Mouse (Mus musculus): ENCODE data around the gene Psapl1. TPM values are rescaled to one million over a fixed set of nuclear protein-coding genes. Genes with fewer than 3 reads are reported as not detected.
"Not testable (repeated sequence)": the region's sequence is repeated elsewhere in the genome, so short reads cannot be mapped to it uniquely, and the experiment has no call there.

Gene Psapl1
- polyA plus RNA-seq, 1 experiment from 2014 or later, result 0.15 TPM

- Histone ChIP-seq H3K4me3 (no peak overlapping the region), H3K4me2 (no peak overlapping the region), H3K4me1 (peaks cover 21% of the 10 kb centered on the region), H3K9me3 (no peaks in the 10 kb centered on the region), H3K27me3 (replicated peaks) (no peaks in the 10 kb centered on the region), H3K9ac (no peak overlapping the region), H3K27ac (replicated peaks) (no peak overlapping the region), H3K36me3 (no peaks in the 10 kb centered on the region)
- WGBS, result 61% methylated on average over 11 of the region's 11 CpGs
- ATAC-seq (ENCODE audit: extremely low read depth, insufficient number of reproducible peaks, low FRiP score, low TSS enrichment), result no peak
Observed at GRCm38 (mm10) chr5:36205397-36205796, 1.6 kb downstream of the Psapl1 start.

- no peak for ATAC-seq (ENCODE audit: extremely low read depth, insufficient number of reproducible peaks, low FRiP score, low TSS enrichment)
- H3K4me1 ChIP-seq, result peaks cover 12% of the 10 kb centered on the region
- no peaks in the 10 kb centered on the region for H3K27me3 ChIP-seq (replicated peaks)
- no peak overlapping the region for H3K4me2 ChIP-seq
- no peaks in the 10 kb centered on the region for H3K36me3 ChIP-seq
- no peak overlapping the region for H3K27ac ChIP-seq (replicated peaks)
- no peaks in the 10 kb centered on the region for H3K9me3 ChIP-seq
- H3K9ac ChIP-seq, result no peak overlapping the region
- 79% methylated on average over 3 of the region's 3 CpGs for WGBS
- H3K4me3 ChIP-seq, result no peak overlapping the region
Observed at GRCm38 (mm10) chr5:36208803-36209202, 5.0 kb downstream of the Psapl1 start.

- ATAC-seq (ENCODE audit: extremely low read depth, insufficient number of reproducible peaks, low FRiP score, low TSS enrichment), result no peak
- H3K9me3 ChIP-seq, result peaks cover 14% of the 10 kb centered on the region
- H3K27me3 ChIP-seq (replicated peaks), result no peaks in the 10 kb centered on the region
- H3K4me1 ChIP-seq, result 0 out of 2 replicates have a peak, but pooled peaks cover 5% of the 10 kb centered on the region
- H3K4me2 ChIP-seq, result no peak overlapping the region
- H3K4me3 ChIP-seq, result no peak overlapping the region
- peaks cover 4% of the 10 kb centered on the region; the same call in 1 of the 2 replicates for H3K36me3 ChIP-seq
- H3K27ac ChIP-seq (replicated peaks), result no peak overlapping the region
- WGBS, result 70% methylated on average over 10 of the region's 10 CpGs
- no peak overlapping the region for H3K9ac ChIP-seq
Observed at GRCm38 (mm10) chr5:36213310-36213709, 9.5 kb downstream of the Psapl1 start.

GRCm38 (mm10) chr5:36220105-36220504 is 16.3 kb downstream of the Psapl1 start:
- WGBS, result 84% methylated on average over 4 of the region's 4 CpGs
- no peak for ATAC-seq (ENCODE audit: extremely low read depth, insufficient number of reproducible peaks, low FRiP score, low TSS enrichment)
- no peaks in the 10 kb centered on the region for H3K27me3 ChIP-seq (replicated peaks)
- no peaks in the 10 kb centered on the region for H3K36me3 ChIP-seq
- peaks cover 6% of the 10 kb centered on the region for H3K9me3 ChIP-seq
- no peak overlapping the region for H3K27ac ChIP-seq (replicated peaks)
- H3K4me2 ChIP-seq, result no peak overlapping the region
- H3K4me3 ChIP-seq, result no peak overlapping the region
- H3K4me1 ChIP-seq, result 0 out of 2 replicates have a peak, but pooled peaks cover 4% of the 10 kb centered on the region
- H3K9ac ChIP-seq, result no peak overlapping the region

- Histone ChIP-seq H3K9ac (no peak overlapping the region), H3K4me1 (0 out of 2 replicates have a peak, but pooled peaks cover 4% of the 10 kb centered on the region), H3K36me3 (no peaks in the 10 kb centered on the region), H3K9me3 (peaks cover 6% of the 10 kb centered on the region), H3K27me3 (replicated peaks) (no peaks in the 10 kb centered on the region), H3K27ac (replicated peaks) (no peak overlapping the region), H3K4me2 (no peak overlapping the region), H3K4me3 (no peak overlapping the region)
- no peak for ATAC-seq (ENCODE audit: extremely low read depth, insufficient number of reproducible peaks, low FRiP score, low TSS enrichment)
- WGBS, result 58% methylated on average over 6 of the region's 6 CpGs
Observed at GRCm38 (mm10) chr5:36220626-36221025, 16.8 kb downstream of the Psapl1 start.

GRCm38 (mm10) chr5:36223787-36224186 is 20.0 kb downstream of the Psapl1 start:
- no peak overlapping the region for H3K4me3 ChIP-seq
- ATAC-seq (ENCODE audit: extremely low read depth, insufficient number of reproducible peaks, low FRiP score, low TSS enrichment), result no peak
- H3K9ac ChIP-seq, result no peak overlapping the region
- H3K4me1 ChIP-seq, result peaks cover 24% of the 10 kb centered on the region
- H3K4me2 ChIP-seq, result no peak overlapping the region
- H3K27me3 ChIP-seq (replicated peaks), result no peaks in the 10 kb centered on the region
- H3K36me3 ChIP-seq, result no peaks in the 10 kb centered on the region
- 63% methylated on average over 6 of the region's 6 CpGs for WGBS
- no peak overlapping the region for H3K27ac ChIP-seq (replicated peaks)
- H3K9me3 ChIP-seq, result no peaks in the 10 kb centered on the region

- Histone ChIP-seq H3K36me3 (no peaks in the 10 kb centered on the region), H3K4me2 (no peak overlapping the region), H3K9ac (0 out of 2 replicates have a peak overlapping the region, but pooled peaks have one; percentile 4), H3K4me3 (no peak overlapping the region), H3K9me3 (no peaks in the 10 kb centered on the region), H3K4me1 (peaks cover 38% of the 10 kb centered on the region), H3K27me3 (replicated peaks) (0 out of 2 replicates have a peak, but pooled peaks cover 3% of the 10 kb centered on the region), H3K27ac (replicated peaks) (peak overlapping the region; percentile 43)
- WGBS, result 68% methylated on average over 7 of the region's 7 CpGs
- no peak for ATAC-seq (ENCODE audit: extremely low read depth, insufficient number of reproducible peaks, low FRiP score, low TSS enrichment)
Observed at GRCm38 (mm10) chr5:36225855-36226254, 22.0 kb downstream of the Psapl1 start.

GRCm38 (mm10) chr5:36226296-36226695 is 22.5 kb downstream of the Psapl1 start:
- Histone ChIP-seq H3K9ac (0 out of 2 replicates have a peak overlapping the region, but pooled peaks have one; percentile 4), H3K4me3 (no peak overlapping the region), H3K27ac (replicated peaks) (peak overlapping the region; percentile 43), H3K36me3 (no peaks in the 10 kb centered on the region), H3K9me3 (no peaks in the 10 kb centered on the region), H3K4me2 (no peak overlapping the region), H3K4me1 (peaks cover 35% of the 10 kb centered on the region), H3K27me3 (replicated peaks) (0 out of 2 replicates have a peak, but pooled peaks cover 3% of the 10 kb centered on the region)
- ATAC-seq (ENCODE audit: extremely low read depth, insufficient number of reproducible peaks, low FRiP score, low TSS enrichment), result no peak
- WGBS, result 47% methylated on average over 11 of the region's 11 CpGs

GRCm38 (mm10) chr5:36228405-36229370 is 24.9 kb downstream of the Psapl1 start:
- WGBS, result 69% methylated on average over 23 of the region's 23 CpGs
- H3K9me3 ChIP-seq, result no peaks in the 10 kb centered on the region
- H3K36me3 ChIP-seq, result no peaks in the 10 kb centered on the region
- peaks cover 35% of the 10 kb centered on the region for H3K4me1 ChIP-seq
- no peak overlapping the region for H3K4me2 ChIP-seq
- H3K27ac ChIP-seq (replicated peaks), result no peak overlapping the region
- no peak overlapping the region for H3K9ac ChIP-seq
- no peak for ATAC-seq (ENCODE audit: extremely low read depth, insufficient number of reproducible peaks, low FRiP score, low TSS enrichment)
- no peak overlapping the region for H3K4me3 ChIP-seq
- H3K27me3 ChIP-seq (replicated peaks), result 0 out of 2 replicates have a peak, but pooled peaks cover 3% of the 10 kb centered on the region

GRCm38 (mm10) chr5:36230301-36230780 is 26.5 kb downstream of the Psapl1 start:
- Histone ChIP-seq H3K36me3 (no peaks in the 10 kb centered on the region), H3K4me1 (peaks cover 35% of the 10 kb centered on the region), H3K9ac (no peak overlapping the region), H3K27ac (replicated peaks) (no peak overlapping the region), H3K9me3 (no peaks in the 10 kb centered on the region), H3K27me3 (replicated peaks) (0 out of 2 replicates have a peak, but pooled peaks cover 3% of the 10 kb centered on the region), H3K4me3 (no peak overlapping the region), H3K4me2 (no peak overlapping the region)
- ATAC-seq (ENCODE audit: extremely low read depth, insufficient number of reproducible peaks, low FRiP score, low TSS enrichment), result no peak
- 55% methylated on average over 9 of the region's 9 CpGs for WGBS

- not testable (repeated sequence) for H3K27ac ChIP-seq (replicated peaks); H3K4me1 ChIP-seq; H3K4me3 ChIP-seq; H3K36me3 ChIP-seq; H3K9ac ChIP-seq; ATAC-seq (ENCODE audit: extremely low read depth, insufficient number of reproducible peaks, low FRiP score, low TSS enrichment); H3K27me3 ChIP-seq (replicated peaks); H3K9me3 ChIP-seq; H3K4me2 ChIP-seq
- 87% methylated on average over 8 of the region's 10 CpGs for WGBS
Observed at GRCm38 (mm10) chr5:36237526-36237925, 33.7 kb downstream of the Psapl1 start.
